Mouse (Mus musculus) hindlimb bud, embryonic 11.5 days (tissue): ENCODE measurements at regions not wholly inside any gene's neighbourhood (a gene's known extent, or its start where the extent isn't known, plus 50 kb on each side); places are given as distances from the start of the nearest gene placed in this dataset.
"Not testable (repeated sequence)": the region's sequence is repeated elsewhere in the genome, so short reads cannot be mapped to it uniquely, and the experiment has no call there.

ENCODE experiments used
- DNase-seq: peaks from one replicate; pipeline ENCODE4 v3.0.0-alpha.2; 2012; ENCODE audit warnings: low read depth, low spot score; ENCODE audit errors: extremely low spot score

- no peak for DNase-seq
Observed at GRCm38 (mm10) chr13:5516088-5516487, 345.2 kb upstream of the Klf6 start.

GRCm38 (mm10) chr13:5519181-5519580 lies 342.1 kb upstream of the Klf6 start:
- no peak for DNase-seq

- no peak for DNase-seq
Observed at GRCm38 (mm10) chr13:5519600-5519999, 341.7 kb upstream of the Klf6 start.

- DNase-seq: no peak
Observed at GRCm38 (mm10) chr13:5527400-5527799, 333.9 kb upstream of the Klf6 start.

- DNase-seq: no peak
Observed at GRCm38 (mm10) chr13:5540321-5540720, 321.0 kb upstream of the Klf6 start.

DNA sequence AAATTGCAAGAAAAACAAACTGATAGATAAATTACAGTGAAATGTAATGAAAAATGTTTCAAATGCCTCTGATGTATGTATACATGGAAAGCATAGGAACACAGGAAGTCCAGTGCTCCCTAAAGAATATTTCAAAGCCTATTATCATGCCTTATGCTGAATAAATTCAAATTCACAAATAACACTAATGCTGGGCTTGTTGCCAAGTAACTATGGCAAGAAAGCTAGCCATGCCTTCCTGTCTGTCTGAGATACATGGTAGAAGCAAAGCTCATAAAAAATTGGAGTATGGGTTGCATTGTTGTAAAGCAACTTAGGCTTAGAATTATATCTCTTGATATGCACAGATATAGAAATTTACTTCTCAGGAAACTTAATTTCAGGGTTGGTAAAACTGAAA lies 315.8 kb upstream of the Klf6 start:
- no peak for DNase-seq

DNA sequence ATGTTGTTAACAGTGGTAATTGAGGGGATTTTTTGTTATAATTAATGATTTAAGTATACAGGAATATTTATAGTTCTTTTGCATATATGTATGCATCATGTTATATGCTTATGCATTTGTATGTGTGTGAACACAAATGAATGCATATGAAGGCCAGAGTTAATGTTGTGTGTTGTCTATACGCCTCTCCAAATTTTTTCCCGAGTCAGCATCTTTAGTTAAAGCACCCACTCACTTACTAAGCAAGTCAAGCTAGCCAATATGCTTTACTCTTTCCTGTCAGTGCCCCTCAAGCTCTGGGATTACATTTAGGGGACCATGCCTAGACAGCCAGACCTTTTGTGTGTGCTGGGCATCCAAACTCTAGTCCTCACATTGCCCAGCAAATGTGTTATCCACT lies 315.3 kb upstream of the Klf6 start:
- DNase-seq: no peak

DNA sequence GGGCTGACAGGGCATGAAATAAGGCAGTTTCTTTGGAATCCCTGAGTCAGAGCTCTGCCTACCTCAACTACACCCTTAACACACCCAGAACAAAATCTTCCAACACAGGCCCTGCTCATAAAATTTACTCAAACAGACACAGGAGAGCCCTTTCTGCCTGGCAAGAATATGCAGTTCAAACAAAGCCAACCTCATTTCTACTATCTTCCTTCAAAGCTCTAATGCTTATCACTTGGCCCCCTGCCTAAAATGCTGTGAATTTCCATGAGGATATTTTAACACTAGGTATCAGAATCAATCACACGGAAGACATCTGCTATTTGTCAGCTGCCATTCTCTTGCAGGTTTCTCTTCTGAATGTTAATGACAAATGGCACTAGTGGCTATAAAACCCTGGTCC lies 314.3 kb upstream of the Klf6 start:
- no peak for DNase-seq

DNA sequence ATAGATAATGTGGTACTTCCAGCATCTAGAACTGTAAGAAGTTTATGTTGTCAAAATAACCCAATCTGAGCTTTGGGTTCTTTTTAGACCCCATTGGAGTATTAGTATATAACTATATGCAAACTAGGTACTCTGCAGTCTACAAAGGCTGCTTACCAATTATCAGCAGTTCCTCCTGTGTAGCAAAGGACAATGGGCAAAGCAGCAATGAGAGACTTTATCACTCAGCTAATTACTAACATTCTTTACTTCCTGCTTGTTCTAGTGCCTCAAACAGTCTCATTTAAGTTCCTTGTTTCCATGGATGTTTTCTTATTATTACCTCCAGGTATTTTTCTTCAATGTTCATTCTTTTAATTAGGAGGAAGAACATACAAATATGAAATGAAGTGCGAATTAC lies 312.5 kb upstream of the Klf6 start:
- DNase-seq: no peak

DNA sequence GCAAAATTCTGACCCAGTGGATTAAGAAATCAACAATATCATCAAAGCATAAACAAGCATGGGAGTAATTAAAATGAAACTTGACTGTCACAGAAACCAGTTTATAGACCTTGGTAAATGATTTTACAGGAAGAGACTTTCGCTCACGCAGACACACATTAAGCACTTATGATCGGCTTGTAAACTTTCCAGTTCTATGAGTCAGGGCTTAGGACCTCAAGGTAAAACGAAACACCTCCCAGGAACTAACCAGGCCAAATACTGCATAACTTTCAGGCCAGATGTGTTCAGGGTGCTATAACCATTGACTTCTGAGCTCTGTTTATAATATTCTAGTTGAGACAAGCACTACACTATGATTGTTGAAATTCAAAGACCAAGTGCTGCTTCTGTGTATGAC lies 312.1 kb upstream of the Klf6 start:
- no peak for DNase-seq

DNA sequence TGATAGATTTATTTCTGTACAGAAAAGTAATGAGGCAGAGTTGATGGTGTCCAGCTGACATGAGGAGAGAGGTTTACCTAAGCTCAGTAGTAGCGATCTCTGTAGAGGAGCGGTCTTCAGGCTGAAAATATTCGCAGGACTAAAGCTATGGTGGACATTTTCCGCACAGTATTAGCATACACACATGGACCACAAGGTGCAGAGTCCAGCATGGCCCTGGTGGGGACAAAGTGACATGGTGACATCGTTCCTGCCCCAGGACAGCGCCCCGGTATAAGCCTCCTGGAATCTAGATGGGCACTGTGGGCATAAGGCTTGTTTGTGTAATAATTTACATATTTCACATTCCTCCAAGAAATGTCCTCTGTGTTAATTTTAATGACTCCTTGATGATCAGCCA lies 311.5 kb upstream of the Klf6 start:
- DNase-seq: no peak

DNA sequence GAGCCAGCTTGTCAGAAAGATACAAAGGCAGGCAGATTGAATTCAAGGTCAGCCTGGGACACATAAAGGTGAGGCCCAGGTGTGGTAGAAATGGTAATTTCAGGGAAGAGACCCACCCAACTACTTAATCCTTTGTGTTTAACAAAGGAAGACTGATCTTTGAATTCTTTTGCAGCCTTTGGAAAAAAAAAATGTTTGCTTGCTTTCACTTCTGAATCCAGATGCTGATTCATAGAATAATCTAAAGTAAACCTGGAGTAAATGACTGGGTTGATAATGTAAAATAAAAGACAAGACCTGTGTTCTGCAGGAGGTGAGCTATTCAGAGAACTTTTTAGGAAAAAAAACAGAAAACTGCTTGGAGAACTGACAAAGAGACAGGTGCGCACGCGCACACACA lies 310.9 kb upstream of the Klf6 start:
- DNase-seq: no peak

GRCm38 (mm10) chr13:5551131-5551530 lies 310.2 kb upstream of the Klf6 start:
- no peak for DNase-seq

DNA sequence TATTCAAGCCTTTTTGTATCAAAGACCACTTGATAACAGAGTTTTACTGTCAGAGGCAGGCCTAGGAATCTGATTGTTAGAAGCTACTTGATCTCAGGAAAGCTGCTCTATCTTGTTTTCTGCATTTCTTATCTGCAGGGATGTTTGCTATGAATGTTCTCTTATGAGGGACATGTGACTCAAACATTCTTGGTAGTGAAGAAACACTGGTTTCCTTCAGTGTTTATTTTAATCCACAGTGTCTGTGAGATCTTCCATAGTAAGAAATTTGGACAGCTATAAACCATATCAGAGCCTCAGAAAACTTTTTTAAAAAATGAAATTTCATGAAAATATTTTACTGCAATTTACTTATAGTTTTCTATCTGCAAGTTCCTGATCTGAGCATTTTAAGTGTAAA lies 307.8 kb upstream of the Klf6 start:
- DNase-seq: no peak

DNA sequence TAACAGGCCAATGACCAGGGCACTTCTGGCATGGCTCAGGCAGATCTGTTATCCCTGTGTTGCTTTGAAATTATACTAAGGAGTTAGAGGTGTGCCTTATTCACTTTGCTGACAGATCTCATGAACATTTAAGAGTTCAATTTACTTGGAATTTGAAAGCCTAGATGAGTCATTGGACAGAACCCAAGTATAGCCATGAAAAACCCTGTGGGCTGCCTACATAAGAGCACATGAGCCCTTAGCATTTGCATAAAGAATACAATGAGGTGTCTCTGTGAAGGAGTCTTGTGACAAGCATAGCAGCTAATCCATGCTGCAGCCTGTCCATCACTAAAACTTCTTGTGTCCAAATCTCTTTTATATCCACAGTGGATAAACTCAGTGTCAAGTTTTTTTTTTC lies 303.2 kb upstream of the Klf6 start:
- DNase-seq: no peak

GRCm38 (mm10) chr13:5566479-5566878 lies 294.8 kb upstream of the Klf6 start:
- DNase-seq: no peak

DNA sequence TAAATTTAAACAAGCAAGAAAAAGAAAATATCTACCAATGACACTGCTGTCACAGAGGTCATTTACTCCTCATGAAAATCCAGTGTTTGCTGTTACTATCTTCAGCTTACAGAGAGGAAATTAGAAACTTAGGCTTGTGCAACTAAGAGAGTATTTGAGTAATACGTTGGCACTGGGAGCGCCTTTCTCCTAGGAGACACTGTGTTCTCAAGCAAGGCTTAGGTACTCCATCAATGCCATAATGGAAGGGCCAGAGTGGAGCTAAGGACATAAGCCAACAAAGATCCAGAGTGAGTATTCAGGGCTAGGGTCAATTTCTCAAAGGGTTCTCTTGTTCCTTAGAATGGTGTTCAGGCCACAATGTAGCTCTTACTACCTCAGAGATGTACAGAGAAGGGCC lies 294.4 kb upstream of the Klf6 start:
- DNase-seq: no peak

DNA sequence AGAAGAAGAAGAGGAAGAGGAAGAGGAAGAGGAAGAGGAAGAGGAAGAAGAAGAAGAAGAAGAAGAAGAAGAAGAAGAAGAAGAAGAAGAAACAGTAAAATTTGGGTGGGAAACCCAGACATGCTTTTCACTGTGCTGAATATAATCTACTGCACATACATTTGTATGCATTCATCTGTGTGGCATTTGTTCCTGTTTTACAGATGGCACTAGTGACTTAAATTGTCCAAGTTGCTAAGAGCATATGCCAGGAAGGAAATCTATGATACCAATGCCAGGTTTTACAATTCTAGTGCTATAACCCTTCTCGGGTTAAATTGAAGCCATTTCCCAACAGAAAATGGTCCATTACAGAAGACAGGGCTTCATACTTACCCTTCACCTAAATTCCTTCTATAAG lies 291.7 kb upstream of the Klf6 start:
- DNase-seq: no peak

DNA sequence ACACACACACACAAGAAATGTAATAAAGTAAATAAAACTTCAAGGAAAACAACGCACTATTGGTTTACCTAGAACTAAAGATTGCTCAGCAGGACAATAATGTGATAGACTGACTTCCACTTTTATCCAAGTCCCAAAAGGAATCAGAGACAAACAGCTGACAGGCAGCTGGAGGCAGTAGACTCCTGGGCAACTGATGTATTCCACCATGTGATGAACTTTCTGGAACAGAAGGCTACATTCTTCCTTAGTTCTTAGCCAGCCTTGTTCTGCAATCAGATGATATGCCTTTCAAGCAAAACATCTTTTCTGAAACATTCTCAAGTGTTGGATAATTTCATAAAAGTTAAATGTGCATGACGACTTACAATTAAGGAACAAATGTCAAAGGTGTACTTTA lies 290.9 kb upstream of the Klf6 start:
- DNase-seq: no peak

DNA sequence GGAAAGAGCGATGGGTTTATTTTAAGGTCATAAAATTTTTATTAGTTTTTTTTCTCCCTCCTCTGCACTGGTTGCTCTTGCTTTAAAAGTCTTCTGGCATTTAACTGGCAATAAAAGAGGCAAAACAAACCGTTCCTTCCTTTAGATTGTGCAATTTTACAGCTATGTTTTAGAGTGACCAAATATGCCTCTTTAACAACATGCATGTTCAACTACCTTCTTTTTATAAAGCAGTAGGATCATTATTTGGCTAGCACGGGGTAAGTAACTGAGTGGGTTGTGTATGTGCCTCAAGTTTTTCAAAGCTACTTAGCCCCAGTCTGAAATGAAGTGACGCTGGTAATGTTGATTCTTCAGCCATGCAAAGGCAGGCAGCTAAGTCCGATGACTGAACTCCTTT lies 284.7 kb upstream of the Klf6 start:
- DNase-seq: no peak

DNA sequence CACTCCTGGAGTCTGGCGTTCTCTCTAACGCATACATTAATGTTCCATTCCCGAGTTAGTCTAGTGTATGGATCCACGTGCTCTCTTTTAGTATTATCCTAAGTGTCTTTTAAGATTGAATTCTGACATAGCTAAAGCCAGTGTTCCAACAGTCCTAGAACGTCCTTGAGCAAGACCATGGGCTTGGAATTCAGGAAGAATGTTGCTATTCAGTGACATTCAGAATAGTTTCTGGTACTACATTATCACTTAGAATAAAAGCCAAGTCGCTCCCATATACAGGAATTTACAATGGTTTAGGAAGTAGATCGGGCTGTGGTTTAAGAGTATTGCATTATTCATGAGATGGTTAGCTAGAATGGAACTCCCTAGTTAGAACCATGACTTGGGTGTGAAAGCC lies 277.6 kb upstream of the Klf6 start:
- DNase-seq: not testable (repeated sequence)

DNA sequence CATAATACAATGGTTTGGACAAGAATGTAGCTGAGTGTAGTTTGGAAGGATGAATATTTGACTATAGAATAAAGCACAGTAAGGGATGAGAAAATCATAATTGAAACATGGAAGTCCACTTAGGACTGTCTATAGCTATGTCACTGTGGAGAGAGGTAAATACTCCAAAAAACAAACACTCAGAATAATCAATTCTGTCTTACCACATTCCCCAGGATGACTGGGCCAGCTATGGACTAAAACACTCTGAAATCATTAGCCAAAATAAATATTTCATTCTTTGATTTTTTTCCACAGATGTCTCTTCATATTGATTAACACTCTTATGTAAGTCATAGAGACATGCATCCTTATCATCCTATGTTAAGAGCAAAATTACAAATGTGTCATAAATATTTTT lies 274.1 kb upstream of the Klf6 start:
- no peak for DNase-seq

DNA sequence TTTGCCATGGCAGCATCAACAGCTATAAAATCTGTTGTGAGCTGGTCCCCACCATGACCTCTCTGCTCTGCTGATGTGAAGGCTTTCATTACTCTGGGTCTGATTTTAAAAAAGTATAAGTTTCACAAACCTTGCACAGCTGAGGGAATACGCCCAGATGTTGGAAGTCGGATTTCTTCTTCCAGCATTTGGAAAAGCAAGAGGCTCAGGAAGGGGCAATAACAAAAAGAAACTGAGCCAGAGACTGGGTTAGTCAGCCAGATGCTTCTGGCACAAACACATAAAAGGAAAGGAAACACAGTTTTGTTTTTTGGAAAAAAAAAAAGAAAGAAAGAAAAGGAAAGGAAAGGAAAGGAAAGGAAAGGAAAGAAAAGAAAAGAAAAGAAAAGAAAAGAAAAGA lies 270.0 kb upstream of the Klf6 start:
- no peak for DNase-seq
